Mouse (Mus musculus) stomach, embryonic 16.5 days (tissue): ENCODE data around the gene Ddr1. TPM values are rescaled to one million over a fixed set of nuclear protein-coding genes. Genes with fewer than 3 reads are reported as not detected.
A peak's percentile ranks its signal among the peaks of the same experiment; 100 is the strongest.

Source experiments
- ATAC-seq: fragments of 200-750 bp; cut with Nextera tagmentation; 2 replicates; pipeline ENCODE4 v1.8.0; 2017; ENCODE audit warnings: moderate number of reproducible peaks, moderate TSS enrichment; ENCODE audit not compliant: insufficient read depth, low FRiP score
- H3K27ac ChIP-seq: fragments of 300-500 bp; sonication (generic); 2 replicates; pipeline ENCODE4 v1.5.1; 2014; ENCODE audit warnings: low read length
- H3K27me3 ChIP-seq: fragments of 300-500 bp; sonication (generic); 2 replicates; pipeline ENCODE4 v1.6.1; 2014; ENCODE audit warnings: low read length, control low read depth, mixed read lengths; ENCODE audit not compliant: control insufficient read depth, insufficient read depth
- H3K36me3 ChIP-seq: fragments of 300-500 bp; sonication (generic); 2 replicates; pipeline ENCODE4 v1.6.1; 2014; ENCODE audit warnings: low read length; ENCODE audit not compliant: control insufficient read depth, insufficient read depth
- H3K4me1 ChIP-seq: fragments of 300-500 bp; sonication (generic); 2 replicates; pipeline ENCODE4 v1.6.1; 2014; ENCODE audit warnings: low read length, control low read depth, mixed read lengths; ENCODE audit not compliant: control insufficient read depth, insufficient read depth
- H3K4me2 ChIP-seq: fragments of 300-500 bp; sonication (generic); 2 replicates; pipeline ENCODE4 v1.6.1; 2014; ENCODE audit warnings: low read depth, low read length, mixed read lengths
- H3K4me3 ChIP-seq: fragments of 300-500 bp; sonication (generic); replicated peaks from 2 replicates; pipeline ENCODE4 v1.5.1; 2014; ENCODE audit warnings: mild to moderate bottlenecking, low read length
- H3K9ac ChIP-seq: fragments of 300-500 bp; sonication (generic); 2 replicates; pipeline ENCODE4 v1.6.1; 2014; ENCODE audit warnings: low read length
- H3K9me3 ChIP-seq: fragments of 300-500 bp; sonication (generic); replicated peaks from 2 replicates; pipeline ENCODE4 v1.6.1; 2016; ENCODE audit warnings: low read length, control low read depth; ENCODE audit not compliant: control insufficient read depth
- WGBS: fragments of 180-500 bp; shearing (Covaris S2); extraction: QIAGEN DNeasy Blood & Tissue Kit; methylation state at CpG from one replicate; pipeline ENCODE4 v1.1.7; 2014; 5-methylcytosine and 5-hydroxymethylcytosine counted together
- polyA plus RNA-seq: library from polyadenylated mRNA; unstranded; fragments of >200 nt; fragmentation: Nextera tagmentation; extraction: Ambion mirVana; gene quantifications from 2 replicates; pipeline ENCODE4 v1.2.1, GENCODE M21; 2015

Gene Ddr1
- 81.5 and 86.5 TPM in 2 replicates for polyA plus RNA-seq

DNA sequence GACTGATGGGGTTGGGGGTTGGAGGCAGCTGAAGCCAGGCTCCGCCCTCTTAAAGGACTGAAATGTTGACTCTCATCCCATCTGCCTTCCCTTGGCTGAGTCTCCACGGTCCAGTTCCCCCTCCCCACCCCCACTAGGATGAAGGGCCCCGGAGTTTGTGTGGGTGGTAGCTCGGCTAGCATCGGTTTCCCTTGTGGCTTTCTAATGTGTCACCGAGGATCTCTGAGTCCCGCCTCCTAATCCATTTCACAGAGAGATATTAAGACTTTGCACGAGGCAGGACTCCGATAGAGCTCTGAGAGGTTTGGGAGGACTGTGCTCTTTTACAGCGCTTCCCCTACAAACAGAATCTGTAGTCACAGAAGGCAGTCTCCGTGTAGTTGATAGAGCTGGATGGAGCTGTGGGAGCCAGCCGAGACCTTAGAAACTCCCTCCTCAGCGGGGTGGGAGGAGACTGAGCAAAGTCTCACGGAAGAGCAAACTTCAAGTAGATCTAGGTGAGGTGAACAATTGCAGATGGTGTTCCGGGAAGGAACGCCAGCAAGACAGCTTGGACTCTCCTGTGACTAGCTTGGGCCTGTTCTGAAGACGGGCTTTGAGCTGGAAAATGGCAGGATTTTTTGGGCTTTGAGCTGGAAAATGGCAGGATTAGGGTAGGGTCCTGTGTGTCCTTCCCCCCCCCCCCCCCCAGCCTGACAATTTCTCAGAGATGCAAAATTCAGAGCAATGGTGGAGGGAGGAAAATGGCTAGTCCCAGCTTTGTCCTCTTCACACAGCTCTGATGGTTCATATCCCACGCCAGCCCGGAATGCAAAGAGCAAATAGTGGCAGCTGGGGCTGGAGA lies at the start of gene Ddr1:
Ddr1 (minus strand) TSS at position 1 of the 844 bp plus-strand sequence.
- Histone ChIP-seq H3K9me3 (no peaks in the 10 kb centered on the region), H3K27ac (peak within 1 kb of the TSS; percentile 95), H3K36me3 (no peaks in the 10 kb centered on the region), H3K9ac (peak within 1 kb of the TSS; percentile 78), H3K4me3 (peak within 1 kb of the TSS; percentile 50), H3K27me3 (no peaks in the 10 kb centered on the region), H3K4me1 (peaks cover 18% of the 10 kb centered on the region), H3K4me2 (peak within 1 kb of the TSS; percentile 57)
- 8% methylated on average over 19 of the region's 19 CpGs for WGBS
- peak; percentile 18 for ATAC-seq

DNA sequence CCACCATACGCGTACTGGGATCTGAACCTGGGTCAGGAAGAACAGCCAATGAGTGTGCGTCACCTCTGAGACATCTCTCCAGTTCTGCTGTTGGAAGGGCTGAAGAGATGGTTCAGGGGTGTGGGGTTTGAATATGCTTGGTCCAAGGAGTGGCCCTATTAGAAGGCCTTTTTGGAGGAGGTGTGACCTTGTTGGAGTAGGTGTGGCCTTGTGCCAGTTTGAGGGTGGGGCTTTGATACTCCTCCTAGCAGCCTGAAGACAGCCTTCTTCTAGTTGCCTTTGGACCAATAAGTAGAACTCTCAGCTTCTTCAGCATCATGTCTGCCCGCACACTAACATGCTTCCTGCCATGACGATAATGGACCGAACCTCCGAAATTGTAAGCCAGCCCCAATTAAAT lies 49.2 kb upstream of the Ddr1 start:
- no peak overlapping the region for H3K27ac ChIP-seq
- no peak overlapping the region for H3K4me3 ChIP-seq
- ATAC-seq = no peak
- 96% methylated on average over 7 of the region's 7 CpGs for WGBS
- no peak overlapping the region for H3K4me2 ChIP-seq
- H3K27me3 ChIP-seq = no peaks in the 10 kb centered on the region
- no peaks in the 10 kb centered on the region for H3K9me3 ChIP-seq
- no peaks in the 10 kb centered on the region for H3K36me3 ChIP-seq
- H3K4me1 ChIP-seq = peaks cover 8% of the 10 kb centered on the region
- no peak overlapping the region for H3K9ac ChIP-seq

DNA sequence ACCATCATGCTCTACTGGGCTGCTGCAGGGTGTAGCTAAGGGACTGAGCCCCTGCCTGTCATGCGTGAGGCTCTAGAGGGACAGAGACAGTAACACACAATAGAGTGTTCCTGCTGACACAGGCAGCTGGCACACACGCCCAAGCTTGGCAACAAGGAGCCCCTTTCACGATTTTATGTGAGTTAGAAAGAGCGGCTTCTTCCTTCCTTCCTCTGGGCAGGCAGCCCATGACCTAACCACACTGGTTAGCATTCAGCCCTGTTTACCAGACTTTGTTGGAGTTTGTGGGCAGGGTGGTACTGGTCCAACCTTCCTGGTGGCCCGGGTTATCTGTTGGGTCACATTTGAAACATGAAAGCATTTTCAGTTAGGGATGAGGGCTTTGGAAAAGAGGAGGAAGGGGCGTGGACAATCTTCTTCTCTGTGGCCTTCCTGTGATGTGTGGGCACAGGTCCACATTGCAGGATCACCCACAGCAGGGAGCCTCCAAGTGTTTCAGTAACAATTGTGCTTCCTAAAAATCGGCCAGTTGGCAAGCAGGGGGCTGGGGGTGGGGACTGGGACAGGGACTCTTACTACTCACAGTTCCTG lies 47.9 kb upstream of the Ddr1 start:
- Histone ChIP-seq H3K9me3 (no peaks in the 10 kb centered on the region), H3K36me3 (no peaks in the 10 kb centered on the region), H3K4me2 (no peak overlapping the region), H3K27ac (0 out of 2 replicates have a peak overlapping the region, but pooled peaks have one; percentile 18), H3K9ac (no peak overlapping the region), H3K27me3 (no peaks in the 10 kb centered on the region), H3K4me3 (no peak overlapping the region), H3K4me1 (peaks cover 8% of the 10 kb centered on the region)
- ATAC-seq = no peak
- WGBS = 51% methylated on average over 7 of the region's 7 CpGs

DNA sequence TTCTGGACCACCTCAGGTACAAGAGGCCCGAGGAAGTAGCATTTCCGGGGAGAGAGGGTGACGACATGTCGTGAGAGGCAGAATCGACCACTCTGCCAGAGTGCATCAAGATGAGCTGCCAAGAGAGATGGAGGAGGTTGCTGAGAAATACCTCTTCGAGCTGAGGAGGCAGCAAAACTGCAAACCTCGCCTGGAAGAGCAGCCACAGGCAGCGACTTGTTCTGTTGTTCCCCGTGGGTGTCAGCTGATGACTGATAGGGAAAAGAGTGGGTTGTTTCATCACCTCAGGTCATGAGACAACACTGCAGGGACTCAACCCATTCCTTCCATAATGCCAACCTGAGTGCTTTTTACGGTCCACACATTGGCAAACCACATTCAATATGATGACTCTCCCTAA lies 45.3 kb upstream of the Ddr1 start:
- Histone ChIP-seq H3K9me3 (no peaks in the 10 kb centered on the region), H3K4me3 (no peak overlapping the region), H3K36me3 (no peaks in the 10 kb centered on the region), H3K4me2 (no peak overlapping the region), H3K27me3 (no peaks in the 10 kb centered on the region), H3K9ac (no peak overlapping the region), H3K27ac (peak overlapping the region; percentile 33; the same call in 1 of the 2 replicates), H3K4me1 (peaks cover 8% of the 10 kb centered on the region)
- no peak for ATAC-seq
- WGBS = 66% methylated on average over 10 of the region's 10 CpGs

DNA sequence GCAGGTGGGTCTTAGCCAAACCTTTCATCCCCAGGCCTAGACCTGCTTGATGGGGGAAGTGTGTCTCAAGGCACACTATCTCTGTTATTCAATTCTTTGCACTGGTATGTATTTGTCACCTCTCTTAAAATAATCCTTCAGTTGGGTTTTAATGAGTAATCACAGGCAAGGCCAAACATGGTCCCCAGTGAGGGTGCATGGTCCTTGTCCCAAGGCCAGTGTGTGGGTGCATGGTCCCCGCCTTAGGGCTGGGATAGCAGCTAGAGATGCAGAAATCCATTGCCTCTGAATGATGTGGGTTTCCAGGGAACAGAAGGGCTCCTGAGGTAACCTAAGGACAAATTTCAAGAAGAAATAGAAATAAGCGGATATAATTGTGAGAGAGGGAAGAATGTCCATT lies 39.9 kb upstream of the Ddr1 start:
- Histone ChIP-seq H3K4me1 (peaks cover 6% of the 10 kb centered on the region; the same call in 1 of the 2 replicates), H3K4me3 (no peak overlapping the region), H3K9ac (no peak overlapping the region), H3K27me3 (no peaks in the 10 kb centered on the region), H3K4me2 (no peak overlapping the region), H3K9me3 (no peaks in the 10 kb centered on the region), H3K36me3 (no peaks in the 10 kb centered on the region), H3K27ac (peak overlapping the region; percentile 40; the same call in 1 of the 2 replicates)
- no peak for ATAC-seq
- WGBS = 83% methylated on average over 2 of the region's 2 CpGs

DNA sequence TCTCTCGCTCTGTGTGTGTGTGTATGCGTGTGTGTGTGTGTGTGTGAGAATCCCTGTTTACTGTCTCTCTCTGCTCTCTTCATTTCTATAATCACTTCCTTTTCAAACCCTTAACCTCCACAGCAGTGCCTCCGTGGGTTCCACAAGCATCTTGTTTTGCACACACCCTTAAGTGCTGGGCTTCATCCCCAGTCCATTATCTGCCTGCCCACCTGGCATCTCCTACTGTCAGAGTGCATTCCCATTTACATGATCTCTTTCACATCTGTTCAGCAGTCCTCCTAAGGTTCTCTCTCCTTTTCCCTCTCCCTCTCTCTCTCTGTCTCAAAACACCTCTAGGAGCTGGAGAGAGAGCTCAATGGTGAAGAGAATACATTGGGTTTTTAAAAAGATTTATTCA lies 38.5 kb upstream of the Ddr1 start:
- no peak for ATAC-seq
- Histone ChIP-seq H3K4me2 (no peak overlapping the region), H3K36me3 (no peaks in the 10 kb centered on the region), H3K4me3 (no peak overlapping the region), H3K9ac (no peak overlapping the region), H3K27me3 (no peaks in the 10 kb centered on the region), H3K27ac (no peak overlapping the region), H3K4me1 (peaks cover 6% of the 10 kb centered on the region; the same call in 1 of the 2 replicates), H3K9me3 (no peaks in the 10 kb centered on the region)
- WGBS = 69% methylated on average over 3 of the region's 3 CpGs

DNA sequence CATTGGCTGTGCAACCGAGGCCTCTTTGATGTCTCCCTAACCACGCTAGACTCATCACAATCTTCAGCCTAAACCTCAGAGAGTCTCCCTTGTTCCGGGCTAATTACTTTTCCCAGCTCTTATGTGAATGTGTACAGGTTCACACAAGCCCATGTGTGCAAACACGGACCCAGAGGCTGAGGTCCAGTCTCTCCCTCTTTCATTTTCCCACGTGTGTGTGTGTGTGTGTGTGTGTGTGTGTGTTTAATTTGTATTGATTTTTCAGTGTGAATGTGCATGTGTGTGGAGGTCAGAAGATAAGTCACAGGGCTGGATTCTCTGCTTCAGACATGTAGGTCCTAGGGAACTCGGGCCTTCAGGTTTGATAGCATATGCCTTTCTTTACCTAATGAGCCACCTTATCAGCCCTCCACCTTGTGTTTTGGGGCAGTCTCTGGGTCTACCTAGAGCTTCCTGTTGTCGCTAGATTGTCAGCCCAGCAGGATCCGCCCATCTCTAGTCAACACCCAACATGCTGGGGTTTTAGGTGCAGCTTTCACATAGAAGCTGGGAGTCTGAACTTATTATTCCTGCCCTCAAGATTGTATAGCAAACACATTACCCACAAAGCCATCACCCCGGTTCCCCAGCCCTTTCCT lies 37.3 kb upstream of the Ddr1 start:
- H3K36me3 ChIP-seq = no peaks in the 10 kb centered on the region
- H3K4me1 ChIP-seq = peaks cover 6% of the 10 kb centered on the region; the same call in 1 of the 2 replicates
- no peaks in the 10 kb centered on the region for H3K27me3 ChIP-seq
- H3K4me3 ChIP-seq = no peak overlapping the region
- 61% methylated on average over 9 of the region's 9 CpGs for WGBS
- no peak overlapping the region for H3K4me2 ChIP-seq
- H3K9me3 ChIP-seq = no peaks in the 10 kb centered on the region
- no peak overlapping the region for H3K9ac ChIP-seq
- H3K27ac ChIP-seq = peak overlapping the region; percentile 52; the same call in 1 of the 2 replicates
- ATAC-seq = peak; percentile 65

DNA sequence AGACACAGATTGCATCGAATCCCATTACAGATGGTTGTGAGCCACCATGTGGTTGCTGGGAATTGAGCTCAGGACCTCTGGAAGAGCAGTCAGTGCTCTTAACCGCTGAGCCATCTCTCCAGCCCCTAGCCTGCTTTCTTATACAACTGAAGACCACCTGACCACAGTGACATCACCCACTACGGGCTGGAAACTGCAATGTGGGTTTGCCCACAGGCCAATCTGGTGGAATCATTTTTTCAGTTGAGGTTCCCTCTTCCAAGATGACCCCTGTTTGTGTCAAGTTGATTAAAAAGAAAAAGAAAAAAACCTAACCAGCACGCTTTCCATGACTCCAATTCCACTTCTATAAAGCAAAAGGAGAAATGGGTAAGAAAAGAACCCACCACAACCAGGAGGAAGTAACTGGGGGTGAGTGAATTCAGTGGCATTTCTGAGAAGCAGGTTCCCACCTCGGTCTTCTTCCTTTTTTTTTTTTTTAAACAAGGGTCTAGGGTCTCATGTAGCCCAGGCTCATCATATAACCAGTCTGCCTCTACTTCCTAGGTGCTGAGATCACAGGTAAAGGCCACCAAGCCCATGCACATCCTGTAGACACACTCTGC lies 36.0 kb upstream of the Ddr1 start:
- Histone ChIP-seq H3K9ac (no peak overlapping the region), H3K27ac (no peak overlapping the region), H3K4me1 (peaks cover 6% of the 10 kb centered on the region; the same call in 1 of the 2 replicates), H3K9me3 (no peaks in the 10 kb centered on the region), H3K27me3 (no peaks in the 10 kb centered on the region), H3K4me3 (no peak overlapping the region), H3K36me3 (no peaks in the 10 kb centered on the region), H3K4me2 (no peak overlapping the region)
- ATAC-seq = no peak
- WGBS = 74% methylated on average over 5 of the region's 5 CpGs
